Mouse (Mus musculus): ENCODE data around the gene Rundc3a. TPM values are rescaled to one million over a fixed set of nuclear protein-coding genes. Genes with fewer than 3 reads are reported as not detected.

Rundc3a gene
- polyA plus RNA-seq, 1 experiment from 2014 or later: 1.8 TPM

- H3K27me3 ChIP-seq (ENCODE audit: insufficient read depth, poor library complexity, severe bottlenecking): peaks cover 39% of the 10 kb centered on the region
- peak overlapping the region; percentile 92 for H3K4me3 ChIP-seq
- 14% methylated on average over 10 of the region's 10 CpGs for WGBS
- peaks cover 57% of the 10 kb centered on the region for H3K4me1 ChIP-seq
- peak overlapping the region; percentile 95; the same call in 1 of the 2 replicates for H3K27ac ChIP-seq
- no peaks in the 10 kb centered on the region for H3K9me3 ChIP-seq
- DNase-seq (ENCODE audit: low spot score): peak; percentile 87
- H3K36me3 ChIP-seq: peaks cover 32% of the 10 kb centered on the region
These were observed 52.2 kb downstream of the Rundc3a start for GRCm38 (mm10) chr11:102445264-102445890.

DNA sequence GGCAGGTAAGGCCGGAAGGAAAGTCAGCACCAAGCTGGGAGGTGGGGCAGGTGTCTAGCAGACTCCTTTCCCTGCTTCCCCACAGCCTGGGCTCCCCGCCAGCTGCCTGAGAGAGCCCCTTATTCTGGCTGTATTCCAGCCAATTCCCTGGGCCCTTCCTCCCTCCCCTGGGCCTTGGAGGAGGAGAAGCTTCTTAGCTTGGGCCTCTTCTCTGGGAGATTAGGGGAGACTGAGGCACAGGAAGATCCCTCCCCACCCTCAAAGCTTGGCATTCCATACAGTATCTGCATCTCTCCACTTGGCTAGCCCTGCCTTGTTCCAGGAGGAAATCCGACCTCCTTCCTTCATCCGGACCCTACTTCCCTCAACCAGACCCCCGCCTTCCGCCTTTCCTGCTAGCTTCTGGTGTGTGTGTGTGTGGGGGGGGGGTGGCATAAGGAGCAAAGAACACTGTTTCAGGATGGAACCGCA, 52.7 kb downstream of the Rundc3a start:
- H3K4me1 ChIP-seq: peaks cover 57% of the 10 kb centered on the region
- peak overlapping the region; percentile 95 for H3K27ac ChIP-seq
- H3K36me3 ChIP-seq: peaks cover 26% of the 10 kb centered on the region
- no peak for DNase-seq (ENCODE audit: low spot score)
- peak overlapping the region; percentile 92 for H3K4me3 ChIP-seq
- 14% methylated on average over 7 of the region's 7 CpGs for WGBS
- no peaks in the 10 kb centered on the region for H3K9me3 ChIP-seq
- H3K27me3 ChIP-seq (ENCODE audit: insufficient read depth, poor library complexity, severe bottlenecking): peaks cover 42% of the 10 kb centered on the region

- peaks cover 47% of the 10 kb centered on the region for H3K27me3 ChIP-seq (ENCODE audit: insufficient read depth, poor library complexity, severe bottlenecking)
- WGBS: under 1% methylated on average over 49 of the region's 49 CpGs
- H3K4me1 ChIP-seq: peaks cover 57% of the 10 kb centered on the region
- H3K36me3 ChIP-seq: peaks cover 17% of the 10 kb centered on the region
- H3K4me3 ChIP-seq: peak overlapping the region; percentile 92
- H3K27ac ChIP-seq: peak overlapping the region; percentile 95
- DNase-seq (ENCODE audit: low spot score): peak; percentile 85
- no peaks in the 10 kb centered on the region for H3K9me3 ChIP-seq
These were observed 53.6 kb downstream of the Rundc3a start for GRCm38 (mm10) chr11:102446581-102447461.

DNA sequence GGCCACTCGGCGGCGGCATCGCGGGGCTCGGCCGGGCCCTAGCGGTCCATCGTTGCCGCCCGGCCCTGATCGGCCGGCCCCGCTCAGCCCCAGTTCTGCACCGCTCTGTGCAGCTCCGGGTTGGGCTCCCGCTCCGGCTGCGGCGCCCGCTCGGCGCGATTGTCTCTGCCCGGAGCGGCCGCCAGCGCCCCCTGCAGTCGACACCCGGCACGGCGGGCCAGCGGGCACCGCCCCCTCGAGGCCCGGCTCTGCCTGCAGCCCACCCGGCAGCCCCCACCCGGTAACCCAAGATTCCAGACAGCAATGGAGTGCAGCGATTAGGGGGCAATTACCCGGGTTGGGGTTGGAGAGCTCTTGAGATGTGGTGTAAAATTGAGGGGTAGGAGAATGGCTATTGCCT, 54.3 kb downstream of the Rundc3a start, which contains the start of gene Fam171a2:
TSS of gene Fam171a2 (minus strand) at position 186 of the 400 bp plus-strand sequence.
- peak; percentile 89 for DNase-seq (ENCODE audit: low spot score)
- peak within 1 kb of the TSS; percentile 92 for H3K4me3 ChIP-seq
- peak within 1 kb of the TSS; percentile 95 for H3K27ac ChIP-seq
- H3K4me1 ChIP-seq: peaks cover 57% of the 10 kb centered on the region
- WGBS: under 1% methylated on average over 40 of the region's 40 CpGs
- no peaks in the 10 kb centered on the region for H3K9me3 ChIP-seq
- H3K27me3 ChIP-seq (ENCODE audit: insufficient read depth, poor library complexity, severe bottlenecking): peaks cover 54% of the 10 kb centered on the region
- peaks cover 12% of the 10 kb centered on the region for H3K36me3 ChIP-seq

DNA sequence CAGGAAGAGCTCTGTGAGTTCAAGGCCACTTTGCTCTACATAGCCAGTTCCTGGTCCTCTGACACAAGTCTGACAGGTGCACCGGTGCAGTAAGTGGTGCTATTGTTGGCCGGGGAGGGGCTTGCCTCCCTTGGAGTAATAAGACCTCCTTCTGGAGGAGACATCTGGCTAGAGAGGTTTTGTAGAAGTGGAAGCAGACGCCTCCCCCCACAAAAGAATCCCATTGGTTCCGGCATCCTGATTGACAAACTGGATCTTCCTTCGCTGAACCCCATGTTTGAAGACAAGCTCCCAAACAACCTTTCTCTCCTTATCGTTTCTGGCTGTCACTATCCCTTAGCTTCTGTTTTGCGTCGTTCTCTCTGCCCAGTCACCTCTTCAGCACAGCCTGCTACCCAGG, 55.1 kb downstream of the Rundc3a start:
- DNase-seq (ENCODE audit: low spot score): no peak
- H3K27me3 ChIP-seq (ENCODE audit: insufficient read depth, poor library complexity, severe bottlenecking): peaks cover 61% of the 10 kb centered on the region
- no peak overlapping the region for H3K27ac ChIP-seq
- 18% methylated on average over 8 of the region's 8 CpGs for WGBS
- H3K4me3 ChIP-seq: no peak overlapping the region
- 0 out of 2 replicates have a peak, but pooled peaks cover 7% of the 10 kb centered on the region for H3K36me3 ChIP-seq
- no peaks in the 10 kb centered on the region for H3K9me3 ChIP-seq
- H3K4me1 ChIP-seq: peaks cover 58% of the 10 kb centered on the region

DNA sequence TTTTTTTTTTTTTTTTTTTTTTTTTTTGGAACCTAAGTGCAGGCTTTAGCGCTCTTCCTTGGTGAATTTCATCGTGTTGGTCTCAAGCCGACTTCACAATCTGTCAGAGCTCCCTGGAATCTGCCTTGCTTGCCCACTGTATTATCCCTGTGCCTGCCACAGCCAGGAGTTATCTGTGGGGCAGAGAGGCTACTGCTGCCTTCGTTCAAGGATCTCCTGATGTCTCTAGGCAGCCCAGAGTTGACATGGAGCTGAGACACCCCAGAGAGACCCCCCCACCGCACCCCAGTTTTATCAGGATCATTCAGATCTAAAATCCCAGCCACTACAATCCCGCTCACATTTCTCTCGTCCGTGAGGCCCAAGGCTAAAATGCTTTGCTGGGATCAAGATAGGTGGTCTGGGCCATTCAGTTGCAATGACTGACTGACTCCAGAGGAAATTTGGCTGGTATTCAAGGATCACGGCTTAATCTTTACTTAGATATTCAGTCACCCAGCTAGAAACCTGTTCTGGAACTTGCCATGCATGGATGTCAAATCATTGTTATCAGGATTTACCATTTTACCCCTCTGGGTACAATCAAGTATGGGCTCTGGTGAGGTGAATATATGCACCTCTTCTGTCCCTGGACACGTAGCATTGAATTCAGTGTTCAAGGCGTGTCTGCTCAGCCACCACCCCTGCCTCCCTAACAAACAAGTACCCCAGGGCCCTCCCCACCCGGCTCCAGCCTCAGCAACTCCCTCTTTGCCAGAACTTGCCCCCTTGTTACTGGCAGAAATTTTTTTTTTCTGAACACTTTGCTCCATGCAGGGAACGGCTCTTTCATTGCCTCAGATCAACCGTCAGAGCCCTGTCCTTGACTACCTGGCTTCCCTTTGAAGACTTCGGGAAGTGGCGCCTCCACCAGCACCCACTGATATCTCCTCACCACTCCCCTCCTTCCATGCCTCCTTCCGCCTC, 56.1 kb downstream of the Rundc3a start:
- Histone ChIP-seq H3K27me3 (ENCODE audit: insufficient read depth, poor library complexity, severe bottlenecking) (peaks cover 66% of the 10 kb centered on the region), H3K27ac (no peak overlapping the region), H3K4me3 (no peak overlapping the region), H3K9me3 (no peaks in the 10 kb centered on the region), H3K36me3 (no peaks in the 10 kb centered on the region), H3K4me1 (peaks cover 49% of the 10 kb centered on the region)
- WGBS: 40% methylated on average over 17 of the region's 17 CpGs
- no peak for DNase-seq (ENCODE audit: low spot score)

Small RNA genes lying within 50 kb of the gene (microRNA-seq; reads per million reads assigned to microRNA genes)
- gene Mir6930: not detected

Other genes with a start within 250 kb of the Rundc3a start
- 0.25 and 1.3 TPM in 2 replicates for gene Nags, start 247.9 kb upstream of the Rundc3a start, polyA plus RNA-seq (2016; fragmentation: Nextera tagmentation; extraction: Ambion mirVana)
- 40.8 and 44.6 TPM in 2 replicates for gene Tmem101, start 237.0 kb upstream of the Rundc3a start, polyA plus RNA-seq (2016; fragmentation: Nextera tagmentation; extraction: Ambion mirVana)
- gene Lsm12, start 208.1 kb upstream of the Rundc3a start, polyA plus RNA-seq (2016; fragmentation: Nextera tagmentation; extraction: Ambion mirVana): 90.9 and 108 TPM in 2 replicates
- 35.0 and 40.9 TPM in 2 replicates for gene G6pc3, start 203.8 kb upstream of the Rundc3a start, polyA plus RNA-seq (2016; fragmentation: Nextera tagmentation; extraction: Ambion mirVana)
- 84.9 and 103 TPM in 2 replicates for gene Hdac5, start 163.2 kb upstream of the Rundc3a start, polyA plus RNA-seq (2016; fragmentation: Nextera tagmentation; extraction: Ambion mirVana)
- gene BC030867, start 144.5 kb upstream of the Rundc3a start, polyA plus RNA-seq (2016; fragmentation: Nextera tagmentation; extraction: Ambion mirVana): 16.5 and 19.4 TPM in 2 replicates
- 0.06 and 0.08 TPM in 2 replicates for gene Asb16, start 124.7 kb upstream of the Rundc3a start, polyA plus RNA-seq (2016; fragmentation: Nextera tagmentation; extraction: Ambion mirVana)
- 40.1 and 41.8 TPM in 2 replicates for gene Tmub2, start 108.5 kb upstream of the Rundc3a start, polyA plus RNA-seq (2016; fragmentation: Nextera tagmentation; extraction: Ambion mirVana)
- 9.1 and 14.3 TPM in 2 replicates for gene Atxn7l3, start 96.8 kb upstream of the Rundc3a start, polyA plus RNA-seq (2016; fragmentation: Nextera tagmentation; extraction: Ambion mirVana)
- 60.4 and 75.4 TPM in 2 replicates for gene Ubtf, start 73.7 kb upstream of the Rundc3a start, polyA plus RNA-seq (2016; fragmentation: Nextera tagmentation; extraction: Ambion mirVana)
- gene Slc4a1, start 27.2 kb upstream of the Rundc3a start, polyA plus RNA-seq (2016; fragmentation: Nextera tagmentation; extraction: Ambion mirVana): 88.9 and 128 TPM in 2 replicates
- 313 and 314 TPM in 2 replicates for gene Slc25a39, start 14.5 kb downstream of the Rundc3a start, polyA plus RNA-seq (2016; fragmentation: Nextera tagmentation; extraction: Ambion mirVana)
- 109 and 151 TPM in 2 replicates for gene Grn, start 36.9 kb downstream of the Rundc3a start, polyA plus RNA-seq (2016; fragmentation: Nextera tagmentation; extraction: Ambion mirVana)
- 1.7 and 3.6 TPM in 2 replicates for gene Fam171a2, start 54.3 kb downstream of the Rundc3a start, polyA plus RNA-seq (2016; fragmentation: Nextera tagmentation; extraction: Ambion mirVana)
- gene Itga2b, start 76.7 kb downstream of the Rundc3a start, polyA plus RNA-seq (2016; fragmentation: Nextera tagmentation; extraction: Ambion mirVana): 13.2 and 19.5 TPM in 2 replicates
- 45.7 and 47.0 TPM in 2 replicates for gene Gpatch8, start 163.0 kb downstream of the Rundc3a start, polyA plus RNA-seq (2016; fragmentation: Nextera tagmentation; extraction: Ambion mirVana)
- gene Gm11627, start 186.1 kb downstream of the Rundc3a start, polyA plus RNA-seq (2016; fragmentation: Nextera tagmentation; extraction: Ambion mirVana): 11.6 and 13.5 TPM in 2 replicates
- 22.9 and 34.5 TPM in 2 replicates for gene Fzd2, start 211.0 kb downstream of the Rundc3a start, polyA plus RNA-seq (2016; fragmentation: Nextera tagmentation; extraction: Ambion mirVana)